Mouse (Mus musculus) kidney, adult 2 months (tissue): ENCODE data around the gene Gm10447.
"Not testable (repeated sequence)": the region's sequence is repeated elsewhere in the genome, so short reads cannot be mapped to it uniquely, and the experiment has no call there.

Experiments used
- CTCF ChIP-seq: fragments of 200-500 bp; conservative IDR thresholded peaks from 2 replicates; pipeline ENCODE4 v1.5.1; 2011; ENCODE audit warnings: low read depth, mild to moderate bottlenecking, control low read depth, low read length, moderate library complexity, mixed read lengths; ENCODE audit not compliant: insufficient read depth, insufficient read length
- POLR2A ChIP-seq: fragments of 200-500 bp; IDR thresholded peaks from one replicate; pipeline ENCODE4 v1.6.1; 2011; ENCODE audit warnings: low read depth, low read length, control low read depth

DNA sequence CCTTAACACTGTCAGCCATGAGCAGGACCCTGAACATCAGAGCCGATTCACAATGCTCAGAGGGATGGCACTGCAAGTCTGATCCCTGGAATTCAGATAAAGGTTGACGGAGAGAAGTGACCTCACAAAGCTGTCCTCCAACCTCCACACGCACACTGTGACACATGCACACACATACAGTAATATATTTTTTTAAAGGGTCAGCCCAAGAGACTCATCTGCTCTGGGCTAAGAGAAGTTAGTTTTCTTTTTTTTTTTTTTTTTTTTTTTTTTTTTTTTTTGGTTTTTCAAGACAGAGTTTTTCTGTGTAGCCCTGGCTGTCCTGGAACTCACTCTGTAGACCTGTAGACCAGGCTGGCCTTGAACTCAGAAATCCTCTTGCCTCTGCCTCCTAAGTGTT lies 30.0 kb downstream of the Gm10447 start:
- not testable (repeated sequence) for TF ChIP-seq POLR2A, CTCF
